In genomic region chr3:154885048-154885447, GRCm38 (mm10) we compare ENCODE assay signal across 16 mouse cellular contexts.
A peak's percentile ranks its signal among the peaks of the same experiment; 100 is the strongest.
DNase-seq lines count a peak whose midpoint lies in the region; ATAC-seq and TF ChIP-seq lines count a peak whose summit lies in the region.
"Had no signal": no experiment of that assay in that cellular context is flagged by ENCODE, and none has a peak within 500 bp of the region (broad histone marks: within the 10 kb centered on the region; RNA-seq: fewer than 3 reads in every experiment).

No protein-coding gene starts in this region.

- no peak for DNase-seq in heart, adult 2 months
- no peak for DNase-seq in midbrain, embryonic 10.5 days (ENCODE audit: low spot score)
- DNase-seq in adrenal gland, adult 2 months: no peak
- DNase-seq: cerebellum, adult 2 months; heart, postnatal 36 days; kidney, adult 11 months had no signal

- H3K79me2 ChIP-seq in heart, adult 2 months (replicated peaks; ENCODE audit: control insufficient read depth, insufficient read depth, low read length): no peaks in the 10 kb centered on the region
- H3K79me2 ChIP-seq in myocyte (ENCODE audit: control insufficient read depth, insufficient read depth): no peaks in the 10 kb centered on the region

- 0 out of 2 replicates have a peak overlapping the region, but pooled peaks have one; percentile 12 for H3K4me2 ChIP-seq in heart, embryonic 12.5 days
- H3K4me2 ChIP-seq in midbrain, embryonic 12.5 days (replicated peaks): peak overlapping the region; percentile 17; the same call in 1 of the 2 replicates
- H3K4me2 ChIP-seq in liver, embryonic 15.5 days: no peak overlapping the region
- H3K4me2 ChIP-seq in myocyte (ENCODE audit: low read depth): peak overlapping the region; percentile 57
- H3K4me2 ChIP-seq: lung, embryonic 14.5 days had no signal

- intact Hi-C loops in heart, adult 2 months (cut with DNase I): no loop called here

- no peak overlapping the region for H3ac ChIP-seq in myocyte (ENCODE audit: control insufficient read depth, insufficient read length)

- H3K27me3 ChIP-seq in heart, embryonic 12.5 days (replicated peaks): no peaks in the 10 kb centered on the region
- H3K27me3 ChIP-seq in heart, adult 2 months (ENCODE audit: control insufficient read depth, insufficient read depth, low read length): no peaks in the 10 kb centered on the region
- H3K27me3 ChIP-seq in midbrain, embryonic 12.5 days: no peaks in the 10 kb centered on the region
- no peaks in the 10 kb centered on the region for H3K27me3 ChIP-seq in midbrain, embryonic 10.5 days (ENCODE audit: low read depth, poor library complexity, severe bottlenecking)
- no peaks in the 10 kb centered on the region for H3K27me3 ChIP-seq in liver, embryonic 15.5 days
- no peaks in the 10 kb centered on the region for H3K27me3 ChIP-seq in myocyte (ENCODE audit: control insufficient read depth, insufficient read depth, insufficient read length)
- H3K27me3 ChIP-seq: Patski had no signal

- no peak for TF ChIP-seq EP300 in heart, adult 2 months (IDR thresholded peaks at IDR 0.05; ENCODE audit: insufficient read depth, low read depth, low read length)

- TF ChIP-seq CTCF in heart, adult 2 months (IDR thresholded peaks at IDR 0.05): no peak

- peak overlapping the region; percentile 12; the same call in 1 of the 2 replicates for H3K9ac ChIP-seq in heart, embryonic 12.5 days
- H3K9ac ChIP-seq in heart, adult 2 months (ENCODE audit: low read depth, low read length): no peak overlapping the region
- H3K9ac ChIP-seq in midbrain, embryonic 12.5 days (replicated peaks): no peak overlapping the region
- H3K9ac ChIP-seq in liver, embryonic 15.5 days: no peak overlapping the region
- H3K9ac ChIP-seq: lung, embryonic 14.5 days had no signal

- no peak overlapping the region for H3K4me3 ChIP-seq in heart, embryonic 12.5 days
- no peak overlapping the region for H3K4me3 ChIP-seq in heart, adult 2 months
- no peak overlapping the region for H3K4me3 ChIP-seq in midbrain, embryonic 12.5 days
- H3K4me3 ChIP-seq in midbrain, embryonic 10.5 days: no peak overlapping the region
- H3K4me3 ChIP-seq in liver, embryonic 15.5 days (replicated peaks): no peak overlapping the region
- H3K4me3 ChIP-seq in myocyte: no peak overlapping the region
- H3K4me3 ChIP-seq: heart, embryonic 10.5 days had no signal

- H3K36me3 ChIP-seq in heart, embryonic 12.5 days: no peaks in the 10 kb centered on the region; the same call in 1 of the 2 replicates
- H3K36me3 ChIP-seq in heart, adult 2 months (ENCODE audit: control insufficient read depth, insufficient read depth, low read length): no peaks in the 10 kb centered on the region; the same call in 1 of the 2 replicates
- H3K36me3 ChIP-seq in midbrain, embryonic 12.5 days: no peaks in the 10 kb centered on the region
- H3K36me3 ChIP-seq in midbrain, embryonic 10.5 days: no peaks in the 10 kb centered on the region
- no peaks in the 10 kb centered on the region for H3K36me3 ChIP-seq in liver, embryonic 15.5 days (replicated peaks)
- H3K36me3 ChIP-seq in myocyte (ENCODE audit: control insufficient read depth, insufficient read depth): no peaks in the 10 kb centered on the region
- H3K36me3 ChIP-seq: heart, embryonic 10.5 days had no signal

- ATAC-seq in heart, embryonic 12.5 days (ENCODE audit: insufficient number of reproducible peaks, low FRiP score): no peak
- ATAC-seq in midbrain, embryonic 12.5 days (ENCODE audit: low FRiP score, low read depth): peak; percentile 20; the same call in 1 of the 2 replicates
- ATAC-seq in liver, embryonic 15.5 days (ENCODE audit: insufficient read depth): peak; percentile 67
- ATAC-seq in cerebellum, adult (ENCODE audit: insufficient number of reproducible peaks, low FRiP score, low TSS enrichment): no peak
- ATAC-seq: forebrain, embryonic 14.5 days had no signal

- 13% methylated on average over 5 of the region's 5 CpGs for WGBS in heart, embryonic 12.5 days
- 38% methylated on average over 5 of the region's 5 CpGs for WGBS in heart, adult 2 months
- WGBS in midbrain, embryonic 12.5 days: 38% methylated on average over 5 of the region's 5 CpGs
- 57% methylated on average over 5 of the region's 5 CpGs for WGBS in midbrain, embryonic 10.5 days
- WGBS in liver, embryonic 15.5 days (ENCODE audit: insufficient replicate concordance): 8% methylated on average over 5 of the region's 5 CpGs

- H3K4me1 ChIP-seq in heart, embryonic 12.5 days (replicated peaks): peaks cover 30% of the 10 kb centered on the region
- peaks cover 3% of the 10 kb centered on the region for H3K4me1 ChIP-seq in heart, adult 2 months (ENCODE audit: control insufficient read depth, insufficient read depth, low read length)
- H3K4me1 ChIP-seq in midbrain, embryonic 12.5 days: peaks cover 7% of the 10 kb centered on the region; the same call in 1 of the 2 replicates
- H3K4me1 ChIP-seq in midbrain, embryonic 10.5 days: peaks cover 10% of the 10 kb centered on the region; the same call in 1 of the 2 replicates
- H3K4me1 ChIP-seq in liver, embryonic 15.5 days (replicated peaks): peaks cover 6% of the 10 kb centered on the region; the same call in 1 of the 2 replicates

- no peaks in the 10 kb centered on the region for H3K9me3 ChIP-seq in heart, embryonic 12.5 days (replicated peaks)
- no peaks in the 10 kb centered on the region for H3K9me3 ChIP-seq in midbrain, embryonic 12.5 days
- H3K9me3 ChIP-seq in midbrain, embryonic 10.5 days (replicated peaks): no peaks in the 10 kb centered on the region
- H3K9me3 ChIP-seq in liver, embryonic 15.5 days (replicated peaks): no peaks in the 10 kb centered on the region
- H3K9me3 ChIP-seq: heart, embryonic 10.5 days had no signal

- no peak overlapping the region for H3K27ac ChIP-seq in heart, embryonic 12.5 days (ENCODE audit: poor library complexity, severe bottlenecking)
- H3K27ac ChIP-seq in heart, adult 2 months: no peak overlapping the region
- no peak overlapping the region for H3K27ac ChIP-seq in midbrain, embryonic 12.5 days (replicated peaks)
- H3K27ac ChIP-seq in midbrain, embryonic 10.5 days (replicated peaks): no peak overlapping the region
- no peak overlapping the region for H3K27ac ChIP-seq in liver, embryonic 15.5 days (replicated peaks)
- H3K27ac ChIP-seq: heart, embryonic 10.5 days; macrophage had no signal

- TF ChIP-seq POLR2A in heart, adult 2 months (IDR thresholded peaks at IDR 0.05; ENCODE audit: insufficient read depth, low read depth, low read length): no peak
- no peak for TF ChIP-seq POLR2A in myocyte (IDR thresholded peaks at IDR 0.05; ENCODE audit: insufficient read length, low read depth)

TF ChIP-seq in myocyte, 11 proteins besides CTCF, POLR2A, EP300 and RAD21:
- TF ChIP-seq MYOG (IDR thresholded peaks at IDR 0.05; ENCODE audit: control insufficient read depth in 1 of 3, insufficient read depth in 1 of 3, insufficient read length in 2 of 3, low read depth in 2 of 3) (no peak), POLR2AphosphoS2 (IDR thresholded peaks at IDR 0.05; ENCODE audit: insufficient read length, low read depth) (no peak), CEBPB (IDR thresholded peaks at IDR 0.05; ENCODE audit: insufficient read depth, poor library complexity, severe bottlenecking) (no peak), MAX (IDR thresholded peaks at IDR 0.05; ENCODE audit: low read depth) (no peak), MYOD1 (IDR thresholded peaks at IDR 0.05; ENCODE audit: control insufficient read depth in 1 of 3, insufficient read length in 2 of 3, low read depth in 2 of 3) (no peak), E2F4 (IDR thresholded peaks at IDR 0.05; ENCODE audit: insufficient read depth) (no peak), TCF3 (IDR thresholded peaks at IDR 0.05; ENCODE audit: insufficient read length, low read depth) (no peak), TCF12 (IDR thresholded peaks at IDR 0.05; ENCODE audit: insufficient read depth, poor library complexity, severe bottlenecking) (no peak), SRF (IDR thresholded peaks at IDR 0.05; ENCODE audit: control insufficient read depth, insufficient read length, low read depth) (no peak), REST (IDR thresholded peaks at IDR 0.05; ENCODE audit: insufficient read depth, insufficient read length) (no peak), USF1 (IDR thresholded peaks at IDR 0.05; ENCODE audit: low read depth) (no peak)

Comparison
In these comparisons a context has a peak if more than half of its experiments do, and no peak if none do; other contexts are left out.
1. ATAC-seq: peak in midbrain, embryonic 12.5 days (single experiment) and liver, embryonic 15.5 days (single experiment); none in heart, embryonic 12.5 days (single experiment) and cerebellum, adult (single experiment).